Mouse (Mus musculus) liver, embryonic 14.5 days (tissue): Measurements from ENCODE around the gene Strbp. TPM values are rescaled to one million over a fixed set of nuclear protein-coding genes. Genes with fewer than 3 reads are reported as not detected.

Experiments used
- ATAC-seq: fragments of 200-750 bp; cut with Nextera tagmentation; 2 replicates; pipeline ENCODE4 v1.8.0; 2017; ENCODE audit warnings: moderate number of reproducible peaks, mild to moderate bottlenecking, moderate library complexity; ENCODE audit not compliant: insufficient read depth
- DNase-seq, 3 experiments: peaks; one replicate each; pipeline ENCODE4 v3.0.0-alpha.2; 2012 to 2013; ENCODE audit warnings: low read depth in 3 of 3, low spot score in 3 of 3
- H3K27ac ChIP-seq: fragments of 300-500 bp; sonication (generic); 2 replicates; pipeline ENCODE4 v1.5.1; 2014; ENCODE audit warnings: moderate library complexity, mild to moderate bottlenecking, control low read depth, inconsistent platforms
- H3K27me3 ChIP-seq: fragments of 300-500 bp; sonication (generic); 2 replicates; pipeline ENCODE4 v1.6.1; 2014; ENCODE audit warnings: mild to moderate bottlenecking, low read length, moderate library complexity; ENCODE audit not compliant: control insufficient read depth, insufficient read depth
- H3K36me3 ChIP-seq: fragments of 300-500 bp; sonication (generic); replicated peaks from 2 replicates; pipeline ENCODE4 v1.6.1; 2014; ENCODE audit warnings: low read depth; ENCODE audit not compliant: control insufficient read depth, insufficient read depth
- H3K4me1 ChIP-seq, 2 experiments: fragments of 200-500 bp in 1 of 2; fragments of 300-500 bp in 1 of 2; sonication (generic) in 1 of 2; replicated peaks; 2 replicates each; pipeline ENCODE4 v1.6.1; 2012 to 2014; ENCODE audit warnings: antibody characterized with exemption in 1 of 2, inconsistent platforms in 1 of 2, low read length in 1 of 2; ENCODE audit not compliant: control insufficient read depth in 2 of 2, insufficient read depth in 2 of 2
- H3K4me2 ChIP-seq: fragments of 300-500 bp; sonication (generic); 2 replicates; pipeline ENCODE4 v1.6.1; 2014; ENCODE audit warnings: low read depth, mild to moderate bottlenecking, control low read depth, moderate library complexity
- H3K4me3 ChIP-seq, 2 experiments: fragments of 200-500 bp in 1 of 2; fragments of 300-500 bp in 1 of 2; sonication (generic) in 1 of 2; 2 replicates each; pipeline ENCODE4 v1.5.1; 2012 to 2014; ENCODE audit warnings: low read depth in 2 of 2, low read length in 2 of 2, mild to moderate bottlenecking in 2 of 2, control low read depth in 1 of 2, inconsistent platforms in 1 of 2, moderate library complexity in 1 of 2; ENCODE audit not compliant: insufficient read depth in 1 of 2
- H3K9ac ChIP-seq: fragments of 300-500 bp; sonication (generic); replicated peaks from 2 replicates; pipeline ENCODE4 v1.6.1; 2014; ENCODE audit warnings: mild to moderate bottlenecking, control low read depth, moderate library complexity
- H3K9me3 ChIP-seq: fragments of 300-500 bp; sonication (generic); 2 replicates; pipeline ENCODE4 v1.6.1; 2016; ENCODE audit warnings: low read length, mixed read lengths; ENCODE audit not compliant: control insufficient read depth
- CTCF ChIP-seq: IDR thresholded peaks from 2 replicates; pipeline ENCODE4 v1.5.1; 2016; ENCODE audit warnings: antibody characterized with exemption, low read depth, control low read depth
- EP300 ChIP-seq: IDR thresholded peaks from 2 replicates; pipeline ENCODE4 v1.6.1; 2016; ENCODE audit warnings: antibody characterized with exemption, low read depth
- WGBS: fragments of 180-500 bp; shearing (Covaris S2); extraction: QIAGEN DNeasy Blood & Tissue Kit; methylation state at CpG from one replicate; pipeline ENCODE4 v1.1.7; 2014; ENCODE audit not compliant: insufficient replicate concordance; 5-methylcytosine and 5-hydroxymethylcytosine counted together
- polyA plus RNA-seq, 2 experiments: library from polyadenylated mRNA; depleted of rRNA in 1 of 2; stranded (reverse) in 1 of 2; unstranded in 1 of 2; fragments of >200 nt; fragmentation: Nextera tagmentation in 1 of 2; extraction: Ambion mirVana in 1 of 2; gene quantifications; 2 replicates each; pipeline versions ENCODE4 v1.2.1 to v1.2.3; 2012 to 2014

Gene Strbp
- polyA plus RNA-seq, 2 experiments, result 8.3 to 16.4 TPM

GRCm38 (mm10) chr2:37530766-37531165, 172.9 kb downstream of the Strbp start:
- 82% methylated on average over 1 of the region's 1 CpGs for WGBS
- no peak for ATAC-seq
- no peak for DNase-seq
- H3K9me3 ChIP-seq, result no peaks in the 10 kb centered on the region
- peaks cover 9 to 10% of the 10 kb centered on the region in 2 experiments for H3K4me1 ChIP-seq
- H3K27ac ChIP-seq, result no peak overlapping the region
- no peak for TF ChIP-seq CTCF
- TF ChIP-seq EP300, result no peak
- H3K36me3 ChIP-seq, result no peaks in the 10 kb centered on the region
- no peaks in the 10 kb centered on the region for H3K27me3 ChIP-seq
- no peak overlapping the region for H3K4me3 ChIP-seq
- no peak overlapping the region for H3K9ac ChIP-seq
- no peak overlapping the region for H3K4me2 ChIP-seq

- DNase-seq (no peak), ATAC-seq (peak; percentile 66; the same call in 1 of the 2 replicates)
- Histone ChIP-seq H3K27ac (no peak overlapping the region), H3K27me3 (no peaks in the 10 kb centered on the region), H3K4me3 (no peak overlapping the region), H3K36me3 (no peaks in the 10 kb centered on the region), H3K4me1 (peaks cover 9 to 10% of the 10 kb centered on the region in 2 experiments), H3K9ac (no peak overlapping the region), H3K9me3 (no peaks in the 10 kb centered on the region), H3K4me2 (no peak overlapping the region)
- 78% methylated on average over 2 of the region's 2 CpGs for WGBS
- no peak for TF ChIP-seq CTCF
- no peak; the same call in 1 of the 2 replicates for TF ChIP-seq EP300
Measured at GRCm38 (mm10) chr2:37529397-37529796, 174.3 kb downstream of the Strbp start.

- H3K27me3 ChIP-seq, result no peaks in the 10 kb centered on the region
- TF ChIP-seq CTCF (no peak), EP300 (no peak)
- H3K4me1 ChIP-seq, result peaks cover 9 to 10% of the 10 kb centered on the region in 2 experiments
- ATAC-seq (no peak), DNase-seq (no peak)
- no peak overlapping the region for H3K27ac ChIP-seq
- H3K36me3 ChIP-seq, result no peaks in the 10 kb centered on the region
- H3K9ac ChIP-seq, result no peak overlapping the region
- H3K4me2 ChIP-seq, result no peak overlapping the region
- H3K4me3 ChIP-seq, result no peak overlapping the region
- H3K9me3 ChIP-seq, result no peaks in the 10 kb centered on the region
Measured at GRCm38 (mm10) chr2:37527587-37527986, 176.1 kb downstream of the Strbp start.

- no peaks in the 10 kb centered on the region for H3K27me3 ChIP-seq
- H3K36me3 ChIP-seq, result no peaks in the 10 kb centered on the region
- DNase-seq (no peak), ATAC-seq (no peak)
- no peak for TF ChIP-seq CTCF
- no peak for TF ChIP-seq EP300
- H3K4me2 ChIP-seq, result no peak overlapping the region
- H3K9ac ChIP-seq, result no peak overlapping the region
- H3K4me1 ChIP-seq, result no peaks in the 10 kb centered on the region; a peak in 1 of 4 replicates
- H3K9me3 ChIP-seq, result no peaks in the 10 kb centered on the region
- no peak overlapping the region for H3K27ac ChIP-seq
- WGBS, result 90% methylated on average over 1 of the region's 1 CpGs
- H3K4me3 ChIP-seq, result no peak overlapping the region
Measured at GRCm38 (mm10) chr2:37519286-37519640, 184.4 kb downstream of the Strbp start.

GRCm38 (mm10) chr2:37518561-37519285, 184.9 kb downstream of the Strbp start:
- Histone ChIP-seq H3K4me2 (no peak overlapping the region), H3K4me3 (no peak overlapping the region), H3K36me3 (no peaks in the 10 kb centered on the region), H3K27me3 (no peaks in the 10 kb centered on the region), H3K9me3 (no peaks in the 10 kb centered on the region), H3K27ac (no peak overlapping the region), H3K4me1 (no peaks in the 10 kb centered on the region; a peak in 1 of 4 replicates), H3K9ac (no peak overlapping the region)
- DNase-seq (no peak), ATAC-seq (no peak)
- TF ChIP-seq CTCF (no peak), EP300 (no peak)
- 75% methylated on average over 4 of the region's 4 CpGs for WGBS
